Mouse (Mus musculus): ENCODE results near the gene Nprl3. TPM values are rescaled to one million over a fixed set of nuclear protein-coding genes. Genes with fewer than 3 reads are reported as not detected.

The Nprl3 gene
- total RNA-seq, 2 experiments from 2014 or later: 57.1 to 63.2 TPM

- peak in 1 of 2 experiments; percentile 66 for DNase-seq (ENCODE audit: low spot score in 2 of 2)
Observed at GRCm38 (mm10) chr11:32248350-32248749, 19.2 kb downstream of the Nprl3 start.

- no peak for DNase-seq (ENCODE audit: low spot score in 2 of 2)
Observed at GRCm38 (mm10) chr11:32247068-32247467, 20.4 kb downstream of the Nprl3 start.

- DNase-seq (ENCODE audit: low spot score in 2 of 2): no peak
Observed at GRCm38 (mm10) chr11:32245614-32246013, 21.9 kb downstream of the Nprl3 start.

GRCm38 (mm10) chr11:32244617-32245016 lies 22.9 kb downstream of the Nprl3 start:
- DNase-seq (ENCODE audit: low spot score in 2 of 2): no peak

- DNase-seq (ENCODE audit: low spot score in 2 of 2): no peak
Observed at GRCm38 (mm10) chr11:32244064-32244463, 23.4 kb downstream of the Nprl3 start.

GRCm38 (mm10) chr11:32243205-32243955 lies 24.1 kb downstream of the Nprl3 start:
- DNase-seq (ENCODE audit: low spot score in 2 of 2): no peak

GRCm38 (mm10) chr11:32242209-32242608 lies 25.3 kb downstream of the Nprl3 start:
- no peak for DNase-seq (ENCODE audit: low spot score in 2 of 2)

- no peak for DNase-seq (ENCODE audit: low spot score in 2 of 2)
Observed at GRCm38 (mm10) chr11:32241391-32241790, 26.1 kb downstream of the Nprl3 start.

- peak in 1 of 2 experiments; percentile 74 for DNase-seq (ENCODE audit: low spot score in 2 of 2)
Observed at GRCm38 (mm10) chr11:32238093-32238860, 29.2 kb downstream of the Nprl3 start.

- DNase-seq (ENCODE audit: low spot score in 2 of 2): no peak
Observed at GRCm38 (mm10) chr11:32237411-32237795, 30.1 kb downstream of the Nprl3 start.

- DNase-seq (ENCODE audit: low spot score in 2 of 2): peak in 1 of 2 experiments; percentile 67
Observed at GRCm38 (mm10) chr11:32236712-32237410, 30.6 kb downstream of the Nprl3 start.

- no peak for DNase-seq (ENCODE audit: low spot score in 2 of 2)
Observed at GRCm38 (mm10) chr11:32236132-32236531, 31.4 kb downstream of the Nprl3 start.

- peak; percentile 74 to 84 for DNase-seq (ENCODE audit: low spot score in 2 of 2)
Observed at GRCm38 (mm10) chr11:32235646-32236045, 31.9 kb downstream of the Nprl3 start.

GRCm38 (mm10) chr11:32234816-32235485 lies 32.6 kb downstream of the Nprl3 start:
- no peak for DNase-seq (ENCODE audit: low spot score in 2 of 2)

GRCm38 (mm10) chr11:32233895-32234294 lies 33.6 kb downstream of the Nprl3 start:
- DNase-seq (ENCODE audit: low spot score in 2 of 2): peak; percentile 58 to 68

GRCm38 (mm10) chr11:32232848-32233247 lies 34.7 kb downstream of the Nprl3 start:
- no peak for DNase-seq (ENCODE audit: low spot score in 2 of 2)

- DNase-seq (ENCODE audit: low spot score in 2 of 2): no peak
Observed at GRCm38 (mm10) chr11:32231125-32231524, 36.4 kb downstream of the Nprl3 start.

GRCm38 (mm10) chr11:32230220-32230619 lies 37.3 kb downstream of the Nprl3 start:
- DNase-seq (ENCODE audit: low spot score in 2 of 2): no peak

- DNase-seq (ENCODE audit: low spot score in 2 of 2): no peak
Observed at GRCm38 (mm10) chr11:32228292-32228845, 39.1 kb downstream of the Nprl3 start.

GRCm38 (mm10) chr11:32227555-32227954 lies 40.0 kb downstream of the Nprl3 start:
- no peak for DNase-seq (ENCODE audit: low spot score in 2 of 2)

- DNase-seq (ENCODE audit: low spot score in 2 of 2): no peak
Observed at GRCm38 (mm10) chr11:32227041-32227440, 40.5 kb downstream of the Nprl3 start.

Measured in layer of hippocampus, postnatal 14 days (tissue).